Mouse (Mus musculus) myocyte (in vitro differentiated cells): Measurements from ENCODE around the gene Mbd5.

ENCODE experiments used
- POLR2A ChIP-seq: IDR thresholded peaks from one replicate; pipeline ENCODE4 v1.6.1; 2011; ENCODE audit warnings: low read depth, mild to moderate bottlenecking, control low read depth, moderate library complexity; ENCODE audit not compliant: insufficient read length
- POLR2AphosphoS2 ChIP-seq: IDR thresholded peaks from one replicate; pipeline ENCODE4 v1.6.1; 2011; ENCODE audit warnings: low read depth, control low read depth; ENCODE audit not compliant: insufficient read length
- TCF3 ChIP-seq: IDR thresholded peaks from one replicate; pipeline ENCODE4 v1.6.1; 2011; ENCODE audit warnings: low read depth, control low read depth; ENCODE audit not compliant: insufficient read length

DNA sequence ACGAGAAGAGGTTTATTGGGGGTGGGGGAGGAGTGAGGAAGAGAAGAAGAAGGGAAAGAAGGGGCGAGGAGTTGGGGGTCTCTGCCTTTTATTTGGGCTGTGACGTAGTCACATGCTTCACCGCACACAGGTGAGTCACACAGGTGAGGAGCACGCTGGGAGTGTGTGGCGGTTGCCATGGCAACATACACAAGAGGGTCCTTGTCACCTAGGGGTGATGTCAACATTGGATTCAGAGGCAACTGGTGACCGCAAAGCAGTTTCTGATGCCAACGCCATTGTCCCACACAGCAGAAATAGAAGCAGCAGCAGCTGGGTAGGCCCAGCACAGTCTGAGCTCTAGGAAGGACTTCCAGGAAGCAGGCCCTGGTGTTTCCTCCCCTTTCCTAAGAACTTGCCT lies 406.6 kb downstream of the Mbd5 start:
- TF ChIP-seq POLR2AphosphoS2 (no peak), POLR2A (no peak), TCF3 (no peak)
